Mouse (Mus musculus) heart, embryonic 13.5 days (tissue): ENCODE data around the gene Zmiz1. TPM values are rescaled to one million over a fixed set of nuclear protein-coding genes. Genes with fewer than 3 reads are reported as not detected.

Experiments used
- ATAC-seq: fragments of 200-750 bp; cut with Nextera tagmentation; 2 replicates; pipeline ENCODE4 v1.8.0; 2017; ENCODE audit warnings: moderate TSS enrichment; ENCODE audit not compliant: insufficient number of reproducible peaks, low FRiP score, low TSS enrichment; ENCODE audit errors: extremely low read depth
- H3K27ac ChIP-seq: fragments of 300-500 bp; sonication (generic); replicated peaks from 2 replicates; pipeline ENCODE4 v1.5.1; 2015; ENCODE audit warnings: moderate library complexity, mild to moderate bottlenecking, inconsistent platforms
- H3K27me3 ChIP-seq: fragments of 300-500 bp; sonication (generic); replicated peaks from 2 replicates; pipeline ENCODE4 v1.6.1; 2015; ENCODE audit warnings: mild to moderate bottlenecking, inconsistent platforms
- H3K36me3 ChIP-seq: fragments of 300-500 bp; sonication (generic); 2 replicates; pipeline ENCODE4 v1.6.1; 2015; ENCODE audit warnings: mild to moderate bottlenecking, inconsistent platforms
- H3K4me1 ChIP-seq: fragments of 300-500 bp; sonication (generic); 2 replicates; pipeline ENCODE4 v1.6.1; 2015; ENCODE audit warnings: inconsistent platforms
- H3K4me2 ChIP-seq: fragments of 300-500 bp; sonication (generic); 2 replicates; pipeline ENCODE4 v1.6.1; 2015; ENCODE audit warnings: inconsistent platforms, mild to moderate bottlenecking, moderate library complexity
- H3K4me3 ChIP-seq: fragments of 300-500 bp; sonication (generic); 2 replicates; pipeline ENCODE4 v1.5.1; 2015; ENCODE audit warnings: moderate library complexity, mild to moderate bottlenecking, inconsistent platforms
- H3K9ac ChIP-seq: fragments of 300-500 bp; sonication (generic); 2 replicates; pipeline ENCODE4 v1.6.1; 2015; ENCODE audit warnings: inconsistent platforms, mild to moderate bottlenecking, moderate library complexity
- H3K9me3 ChIP-seq: fragments of 300-500 bp; sonication (generic); 2 replicates; pipeline ENCODE4 v1.6.1; 2016; ENCODE audit warnings: inconsistent platforms
- WGBS: fragments of 180-500 bp; shearing (Covaris S2); methylation state at CpG from one replicate; pipeline ENCODE4 v1.1.7; 2015; ENCODE audit warnings: mixed read lengths; 5-methylcytosine and 5-hydroxymethylcytosine counted together
- polyA plus RNA-seq: library from polyadenylated mRNA; unstranded; fragments of >200 nt; fragmentation: Nextera tagmentation; extraction: Ambion mirVana; gene quantifications from 2 replicates; pipeline ENCODE4 v1.2.1, GENCODE M21; 2015

Gene Zmiz1
- polyA plus RNA-seq, 1 experiment from 2014 or later = 25.7 TPM

DNA sequence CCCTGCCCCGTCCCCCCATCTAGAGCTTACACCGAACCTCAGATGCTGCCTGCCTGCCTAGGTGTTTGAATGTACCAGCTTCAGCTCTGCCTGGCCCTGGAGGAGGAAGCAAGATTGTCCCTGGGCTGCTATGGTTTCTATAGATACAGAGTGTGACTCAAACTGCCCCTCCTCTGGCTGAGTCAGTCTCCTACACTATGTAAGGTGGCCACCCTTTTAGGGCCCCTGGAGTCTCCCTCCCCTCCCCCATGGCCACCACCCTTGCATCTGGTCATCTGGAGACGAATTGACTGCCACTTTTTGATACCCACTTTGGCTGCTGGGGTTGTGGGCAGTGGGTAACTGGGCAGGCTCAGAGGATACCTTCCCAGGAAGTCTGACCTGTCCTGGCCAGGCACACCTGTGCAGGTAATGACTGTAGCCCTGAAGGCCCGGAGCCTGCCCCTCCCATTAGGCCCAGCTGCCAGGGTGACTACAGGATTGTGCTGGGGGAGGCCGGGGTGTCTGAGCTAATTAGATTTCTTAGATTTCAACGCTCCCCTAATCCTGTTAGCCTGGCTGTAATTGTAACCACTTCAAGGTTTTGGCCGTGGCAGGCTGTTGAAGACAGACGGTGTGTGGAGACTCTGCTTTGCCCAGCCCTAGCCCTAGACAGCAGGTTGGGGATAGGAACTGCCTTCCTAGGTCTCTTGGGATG, 5.8 kb downstream of the Zmiz1 start:
- Histone ChIP-seq H3K9me3 (no peaks in the 10 kb centered on the region), H3K4me3 (no peak overlapping the region), H3K36me3 (no peaks in the 10 kb centered on the region), H3K4me1 (peaks cover 88% of the 10 kb centered on the region), H3K27ac (0 out of 2 replicates have a peak overlapping the region, but pooled peaks have one; percentile 13), H3K4me2 (peak overlapping the region; percentile 24; the same call in 1 of the 2 replicates), H3K27me3 (no peaks in the 10 kb centered on the region), H3K9ac (peak overlapping the region; percentile 60)
- ATAC-seq = no peak
- WGBS = 33% methylated on average over 8 of the region's 8 CpGs

DNA sequence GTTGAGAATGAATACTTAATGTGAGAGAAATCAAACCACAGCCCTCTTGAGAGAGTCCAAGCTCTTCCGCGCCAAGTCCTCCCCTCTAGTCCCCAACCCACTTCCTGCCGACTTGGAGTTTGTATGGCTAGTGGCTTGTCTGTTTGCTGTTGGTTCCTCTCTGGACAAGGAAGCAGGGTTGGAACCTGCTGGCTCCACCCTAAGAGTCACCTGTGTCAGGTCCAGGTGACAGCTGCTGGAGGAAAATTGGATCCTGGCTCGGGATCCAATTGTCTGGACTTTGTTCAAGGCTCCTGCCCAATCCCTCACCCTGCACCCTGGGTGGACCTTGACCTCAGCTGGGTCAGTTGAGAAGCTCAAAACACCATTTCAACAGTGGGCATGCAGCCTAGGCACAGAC, 7.4 kb downstream of the Zmiz1 start:
- 60% methylated on average over 4 of the region's 4 CpGs for WGBS
- Histone ChIP-seq H3K27ac (peak overlapping the region; percentile 95), H3K36me3 (no peaks in the 10 kb centered on the region), H3K4me3 (no peak overlapping the region), H3K4me1 (peaks cover 100% of the 10 kb centered on the region), H3K9me3 (no peaks in the 10 kb centered on the region), H3K27me3 (no peaks in the 10 kb centered on the region), H3K9ac (peak overlapping the region; percentile 58), H3K4me2 (no peak overlapping the region)
- ATAC-seq = no peak

DNA sequence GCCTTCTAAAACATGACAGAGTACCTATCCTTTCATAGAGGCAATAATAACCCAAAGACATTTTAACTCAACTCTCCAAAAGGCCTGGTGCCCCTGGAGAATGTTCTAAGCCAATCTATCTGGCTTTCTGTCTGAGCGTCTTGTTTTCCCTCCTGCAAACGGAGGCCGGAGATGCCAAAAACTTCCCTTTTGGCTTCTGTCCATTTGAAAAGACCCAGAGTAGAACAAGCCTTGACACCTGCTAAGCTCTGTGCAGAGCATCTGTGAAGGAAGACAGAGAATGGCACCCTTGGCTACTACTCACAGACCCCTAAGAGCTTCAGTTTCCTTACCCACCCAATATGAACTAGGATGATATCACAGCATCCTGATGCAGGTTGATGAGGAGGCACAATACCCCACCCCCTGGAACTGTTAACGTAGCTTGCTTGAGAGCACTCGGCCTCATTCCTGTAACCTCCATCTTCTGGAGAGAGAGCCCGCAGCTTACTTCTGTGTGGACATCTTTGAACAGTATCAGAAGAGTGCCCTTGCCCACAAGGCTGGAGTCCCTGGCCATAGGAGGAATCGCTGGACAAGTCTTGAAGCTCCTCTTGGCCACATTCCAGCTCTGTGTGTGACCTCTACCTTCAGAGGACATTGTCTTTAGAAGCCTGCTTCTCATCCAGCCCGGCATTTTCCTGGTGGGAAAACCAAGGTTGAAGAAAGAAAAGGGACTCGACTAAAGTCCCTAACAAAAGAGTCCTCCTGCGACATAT, 9.1 kb downstream of the Zmiz1 start:
- H3K9ac ChIP-seq = peak overlapping the region; percentile 48
- 39% methylated on average over 10 of the region's 10 CpGs for WGBS

DNA sequence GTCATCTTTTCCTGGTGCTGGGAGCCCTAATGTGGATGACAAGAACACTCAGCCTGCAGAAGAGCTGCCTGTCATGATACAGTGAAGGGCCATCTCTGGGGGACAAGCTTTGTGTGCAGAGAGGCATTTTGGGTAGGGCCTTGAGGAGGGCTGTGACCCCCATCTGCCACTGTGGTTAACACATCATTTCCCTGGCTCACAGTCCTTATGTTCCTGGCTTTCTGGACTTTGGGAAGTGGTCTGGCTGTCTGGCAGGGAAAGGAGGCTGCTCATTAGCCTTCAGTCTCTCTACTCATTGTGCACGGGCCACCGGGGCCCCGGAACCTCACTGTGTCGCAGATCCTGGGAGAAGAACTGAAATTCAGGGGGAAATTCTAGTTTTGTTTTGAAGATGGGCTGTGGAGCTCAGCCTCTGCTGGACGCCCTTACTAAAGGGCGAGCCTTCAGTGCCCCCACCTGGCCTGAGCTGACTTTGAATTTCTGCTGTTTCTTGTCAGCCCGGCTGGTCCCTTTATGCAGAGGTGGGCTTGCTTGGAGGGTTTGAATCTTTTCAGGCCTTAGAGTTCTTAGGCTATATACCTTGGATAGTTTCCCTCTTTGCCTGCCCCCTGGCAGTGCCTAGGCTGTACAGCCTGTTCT, 10.0 kb downstream of the Zmiz1 start:
- H3K27ac ChIP-seq = peak overlapping the region; percentile 95
- no peak for ATAC-seq
- no peak overlapping the region for H3K4me3 ChIP-seq
- no peak overlapping the region for H3K4me2 ChIP-seq
- H3K27me3 ChIP-seq = no peaks in the 10 kb centered on the region
- H3K9ac ChIP-seq = peak overlapping the region; percentile 48
- peaks cover 100% of the 10 kb centered on the region for H3K4me1 ChIP-seq
- WGBS = 71% methylated on average over 7 of the region's 7 CpGs
- no peaks in the 10 kb centered on the region for H3K9me3 ChIP-seq
- no peaks in the 10 kb centered on the region for H3K36me3 ChIP-seq

More for the DNA sequence above, 9.1 kb downstream of the Zmiz1 start:
- H3K4me2 ChIP-seq = peak overlapping the region; percentile 39
- no peaks in the 10 kb centered on the region for H3K27me3 ChIP-seq
- no peaks in the 10 kb centered on the region for H3K9me3 ChIP-seq
- H3K4me3 ChIP-seq = no peak overlapping the region
- no peak for ATAC-seq
- no peaks in the 10 kb centered on the region for H3K36me3 ChIP-seq
- H3K27ac ChIP-seq = peak overlapping the region; percentile 95
- peaks cover 100% of the 10 kb centered on the region for H3K4me1 ChIP-seq

DNA sequence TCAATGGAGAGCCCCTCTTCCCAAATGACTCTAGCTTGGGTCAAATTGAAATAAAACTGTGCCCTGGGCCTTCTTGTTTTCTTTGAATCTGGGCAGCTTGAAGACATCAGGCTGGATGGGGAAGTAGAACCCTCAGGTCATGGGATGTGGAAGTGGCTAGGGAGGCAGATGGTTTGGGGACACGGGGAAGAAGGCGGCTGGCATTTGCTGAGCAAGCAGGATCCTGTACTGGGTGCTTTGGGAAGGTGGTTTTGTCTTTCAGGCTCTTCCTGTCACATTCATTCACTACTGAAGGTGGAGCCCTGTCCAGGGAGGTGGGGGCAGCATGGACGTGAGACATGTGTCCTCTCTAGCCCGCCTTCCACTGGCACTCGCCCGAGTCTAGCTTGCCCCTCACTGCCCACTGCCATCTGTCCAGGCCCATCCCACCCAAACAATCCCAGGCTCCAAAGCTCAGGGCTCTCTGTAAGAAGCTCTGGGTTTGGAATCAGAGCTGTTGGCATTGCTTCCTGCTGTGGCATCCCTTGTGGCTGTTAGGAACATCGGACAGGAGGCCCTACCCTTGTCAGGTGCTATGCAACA, 11.3 kb downstream of the Zmiz1 start:
- peaks cover 100% of the 10 kb centered on the region for H3K4me1 ChIP-seq
- H3K9ac ChIP-seq = 0 out of 2 replicates have a peak overlapping the region, but pooled peaks have one; percentile 53
- H3K36me3 ChIP-seq = no peaks in the 10 kb centered on the region
- no peak for ATAC-seq
- no peak overlapping the region for H3K4me2 ChIP-seq
- H3K27ac ChIP-seq = 0 out of 2 replicates have a peak overlapping the region, but pooled peaks have one; percentile 12
- no peaks in the 10 kb centered on the region for H3K9me3 ChIP-seq
- 62% methylated on average over 7 of the region's 7 CpGs for WGBS
- H3K4me3 ChIP-seq = no peak overlapping the region
- no peaks in the 10 kb centered on the region for H3K27me3 ChIP-seq

DNA sequence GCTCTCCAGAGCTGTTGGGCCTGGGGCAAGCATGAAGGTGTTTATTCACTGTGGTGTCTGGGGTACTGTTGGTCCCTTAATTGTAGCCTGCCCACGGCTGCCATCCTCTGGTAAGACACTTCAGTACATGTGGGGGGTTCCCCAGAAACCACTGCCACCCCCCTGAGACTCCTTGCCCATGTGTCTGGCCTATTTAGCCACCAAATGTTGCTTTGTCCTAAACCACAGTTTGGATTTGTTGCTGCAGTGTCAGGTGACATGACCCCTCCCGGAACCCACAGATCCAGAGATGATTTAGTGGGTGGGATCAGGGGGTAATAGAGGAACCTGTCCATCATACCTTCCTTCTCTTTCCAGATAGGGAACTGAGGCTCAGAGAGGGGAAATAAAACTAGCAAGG, 12.1 kb downstream of the Zmiz1 start:
- H3K36me3 ChIP-seq = peaks cover under 1% of the 10 kb centered on the region; the same call in 1 of the 2 replicates
- no peak overlapping the region for H3K4me3 ChIP-seq
- H3K4me2 ChIP-seq = no peak overlapping the region
- WGBS = 58% methylated on average over 2 of the region's 2 CpGs
- H3K27ac ChIP-seq = peak overlapping the region; percentile 32; the same call in 1 of the 2 replicates
- H3K9ac ChIP-seq = no peak overlapping the region
- no peak for ATAC-seq
- no peaks in the 10 kb centered on the region for H3K27me3 ChIP-seq
- H3K9me3 ChIP-seq = no peaks in the 10 kb centered on the region
- H3K4me1 ChIP-seq = peaks cover 100% of the 10 kb centered on the region

DNA sequence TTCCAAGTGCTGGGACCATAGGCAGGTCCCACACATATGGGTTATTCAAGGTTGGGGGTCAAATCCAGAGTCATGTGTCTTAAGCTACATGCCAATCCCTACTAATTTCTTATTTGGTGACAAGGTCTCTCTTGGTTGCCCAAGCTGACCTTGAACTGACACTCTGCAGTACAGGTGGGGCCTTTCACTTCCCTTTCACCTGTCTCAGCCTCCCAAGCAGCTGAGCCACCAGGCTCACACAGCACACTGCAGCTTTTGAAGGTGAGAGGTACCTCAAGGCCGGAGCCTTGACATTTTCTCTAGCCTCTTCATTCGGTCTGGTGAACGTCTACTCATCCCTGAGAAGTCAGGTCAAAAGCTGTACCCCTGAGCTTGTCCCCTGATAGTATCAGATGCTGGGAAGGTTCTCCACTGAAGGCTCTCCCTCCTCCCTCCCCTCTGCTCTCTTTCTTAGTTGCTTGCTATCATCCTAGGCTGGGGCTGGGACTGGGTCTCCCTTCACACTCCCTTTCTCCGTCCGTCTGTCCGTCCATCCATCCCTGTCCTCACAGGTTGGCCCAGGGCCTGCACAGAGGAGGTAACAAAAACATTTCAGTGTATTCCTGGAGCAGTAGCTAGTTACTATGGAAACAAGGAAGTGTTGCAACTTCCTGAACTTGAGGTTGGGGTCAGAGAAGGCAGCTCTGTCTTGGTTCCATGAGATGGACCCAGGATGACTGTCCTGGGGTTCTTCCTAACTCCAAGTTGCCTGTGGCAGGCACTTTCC, 13.3 kb downstream of the Zmiz1 start:
- ATAC-seq = no peak
- Histone ChIP-seq H3K4me1 (peaks cover 100% of the 10 kb centered on the region), H3K36me3 (peaks cover 3% of the 10 kb centered on the region; the same call in 1 of the 2 replicates), H3K4me3 (no peak overlapping the region), H3K9ac (peak overlapping the region; percentile 69), H3K9me3 (no peaks in the 10 kb centered on the region), H3K27ac (peak overlapping the region; percentile 72), H3K4me2 (no peak overlapping the region), H3K27me3 (no peaks in the 10 kb centered on the region)
- 59% methylated on average over 6 of the region's 6 CpGs for WGBS

DNA sequence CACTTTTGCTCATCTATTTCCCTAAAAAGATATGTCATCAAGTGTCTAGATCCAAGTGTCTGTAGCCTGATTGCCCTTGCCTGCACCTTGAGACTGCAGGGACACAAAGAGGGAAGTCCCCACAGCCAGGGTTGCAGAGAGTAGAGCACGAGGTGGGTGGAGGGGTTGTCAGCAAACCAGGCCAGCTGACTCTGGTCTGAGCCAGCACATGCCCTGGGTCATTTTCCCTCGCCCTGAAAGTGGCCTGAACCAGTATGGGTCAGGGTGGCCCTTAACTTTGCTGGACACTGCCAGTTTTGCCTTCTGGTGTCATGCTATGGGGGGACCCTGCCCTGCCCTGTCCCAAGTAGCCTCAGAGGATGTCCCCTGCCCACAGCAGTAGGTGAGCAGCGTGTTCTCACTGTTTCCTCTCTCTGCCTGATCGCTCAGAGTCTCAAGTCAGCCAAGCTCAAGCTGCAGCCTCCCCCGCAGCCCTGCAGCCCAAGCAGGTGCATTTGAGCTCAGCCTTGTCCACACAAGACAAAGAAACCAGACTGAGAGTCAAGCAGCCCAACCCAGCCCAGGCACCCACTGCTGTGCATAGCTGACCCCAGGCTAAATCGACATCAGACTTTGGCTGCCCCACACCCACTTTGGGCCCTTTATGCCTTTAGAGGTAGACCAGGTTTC, 14.1 kb downstream of the Zmiz1 start:
- peak overlapping the region; percentile 69 for H3K9ac ChIP-seq
- H3K27me3 ChIP-seq = no peaks in the 10 kb centered on the region
- H3K36me3 ChIP-seq = peaks cover 3% of the 10 kb centered on the region; the same call in 1 of the 2 replicates
- H3K9me3 ChIP-seq = no peaks in the 10 kb centered on the region
- H3K4me2 ChIP-seq = no peak overlapping the region
- H3K27ac ChIP-seq = peak overlapping the region; percentile 72
- no peak for ATAC-seq
- WGBS = 45% methylated on average over 6 of the region's 6 CpGs
- peaks cover 100% of the 10 kb centered on the region for H3K4me1 ChIP-seq
- H3K4me3 ChIP-seq = no peak overlapping the region

DNA sequence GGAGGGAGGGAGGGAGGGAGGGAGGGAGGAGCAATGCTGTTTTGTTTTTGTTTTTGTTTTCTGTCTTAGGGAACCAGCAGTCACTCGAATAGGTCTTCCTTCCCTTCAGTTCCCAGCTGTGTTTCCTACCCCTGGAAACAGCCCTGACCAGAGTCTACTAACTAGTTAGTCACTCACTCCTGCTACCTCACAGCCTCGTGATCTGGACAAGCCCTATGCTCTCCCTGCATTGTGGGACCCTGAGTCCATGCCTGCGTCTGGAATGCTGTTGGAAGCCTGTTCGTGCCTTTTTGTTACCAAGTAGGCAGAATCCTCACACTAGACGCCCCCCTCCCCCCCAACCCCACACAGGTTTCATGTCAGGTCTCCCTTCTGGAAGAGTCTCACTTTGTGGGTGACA, 15.0 kb downstream of the Zmiz1 start:
- Histone ChIP-seq H3K36me3 (peaks cover 3% of the 10 kb centered on the region; the same call in 1 of the 2 replicates), H3K4me3 (no peak overlapping the region), H3K4me2 (no peak overlapping the region), H3K9me3 (no peaks in the 10 kb centered on the region), H3K27ac (peak overlapping the region; percentile 72; the same call in 1 of the 2 replicates), H3K9ac (peak overlapping the region; percentile 69), H3K4me1 (peaks cover 100% of the 10 kb centered on the region), H3K27me3 (no peaks in the 10 kb centered on the region)
- 38% methylated on average over 5 of the region's 5 CpGs for WGBS
- ATAC-seq = no peak

DNA sequence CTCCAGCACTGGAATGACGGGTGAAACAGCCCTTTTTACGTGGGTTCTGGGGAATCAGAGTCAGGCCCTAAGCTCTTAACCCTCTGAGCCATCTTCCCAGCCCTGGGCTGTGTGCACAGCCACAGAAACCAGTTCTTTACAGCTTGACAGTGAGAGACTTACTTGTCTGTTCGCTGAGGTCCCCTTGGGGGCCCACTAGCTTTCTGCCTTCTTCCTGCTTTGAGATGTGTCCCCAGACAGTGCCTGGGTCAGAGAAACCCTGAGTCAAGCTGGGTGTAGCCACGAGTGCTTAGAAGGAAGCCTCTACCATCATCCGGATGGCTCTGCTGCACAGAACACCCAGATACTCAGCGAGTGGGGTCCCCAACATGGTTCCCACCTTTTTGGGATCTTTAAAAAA, 15.7 kb downstream of the Zmiz1 start:
- Histone ChIP-seq H3K4me2 (no peak overlapping the region), H3K9ac (peak overlapping the region; percentile 15; the same call in 1 of the 2 replicates)
- 53% methylated on average over 6 of the region's 6 CpGs for WGBS

More for the DNA sequence above, 15.7 kb downstream of the Zmiz1 start:
- Histone ChIP-seq H3K9me3 (no peaks in the 10 kb centered on the region), H3K4me3 (no peak overlapping the region), H3K4me1 (peaks cover 100% of the 10 kb centered on the region), H3K36me3 (peaks cover 3% of the 10 kb centered on the region; the same call in 1 of the 2 replicates), H3K27me3 (no peaks in the 10 kb centered on the region), H3K27ac (no peak overlapping the region)
- no peak for ATAC-seq
